Mouse (Mus musculus): Measurements from ENCODE around the gene Tmed9. TPM values are rescaled to one million over a fixed set of nuclear protein-coding genes. Genes with fewer than 3 reads are reported as not detected.
"Not testable (repeated sequence)": the region's sequence is repeated elsewhere in the genome, so short reads cannot be mapped to it uniquely, and the experiment has no call there.

Tmed9 gene
- total and polyA plus RNA-seq, 3 experiments = 64.5 to 95.7 (median 85.5) TPM

DNA sequence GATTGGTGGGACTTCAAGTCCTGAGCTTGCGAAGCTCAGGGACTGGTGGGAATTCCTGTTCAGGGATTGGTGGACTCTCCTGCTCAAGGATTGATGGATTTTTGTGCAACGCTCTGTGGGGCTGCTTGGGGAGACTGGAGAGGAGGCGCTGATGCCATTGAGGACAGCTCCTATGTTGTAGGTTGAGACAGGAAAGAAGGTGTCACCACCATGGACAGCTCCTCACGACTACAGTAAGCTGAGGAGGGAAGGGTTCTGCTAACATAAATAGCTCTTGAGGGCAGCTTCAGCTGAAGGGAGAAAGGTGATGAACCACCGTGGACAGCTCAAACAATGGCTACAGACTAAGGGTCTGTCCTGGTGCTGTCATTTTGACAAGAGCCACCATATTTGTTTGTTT lies 2.4 kb downstream of the Tmed9 start:
- Histone ChIP-seq H3K27ac (no peak overlapping the region), H3K36me3 (ENCODE audit: control insufficient read depth, insufficient read depth, low read length) (no peaks in the 10 kb centered on the region), H3K4me1 (ENCODE audit: control insufficient read depth, insufficient read depth, low read length) (no peaks in the 10 kb centered on the region), H3K4me3 (no peak overlapping the region), H3K9ac (ENCODE audit: low read depth, low read length) (no peak overlapping the region), H3K79me2 (replicated peaks; ENCODE audit: control insufficient read depth, insufficient read depth, low read length) (no peaks in the 10 kb centered on the region), H3K27me3 (ENCODE audit: control insufficient read depth, insufficient read depth, low read length) (no peaks in the 10 kb centered on the region)
- no peak for TF ChIP-seq POLR2A (IDR thresholded peaks at IDR 0.05; ENCODE audit: insufficient read depth, low read depth, low read length)
- TF ChIP-seq EP300 (IDR thresholded peaks at IDR 0.05; ENCODE audit: insufficient read depth, low read depth, low read length) = no peak
- TF ChIP-seq CTCF (IDR thresholded peaks at IDR 0.05) = no peak
- intact Hi-C loops (cut with DNase I) = no loop called here
- WGBS = 54% methylated on average over 5 of the region's 5 CpGs
- no peak for DNase-seq

DNA sequence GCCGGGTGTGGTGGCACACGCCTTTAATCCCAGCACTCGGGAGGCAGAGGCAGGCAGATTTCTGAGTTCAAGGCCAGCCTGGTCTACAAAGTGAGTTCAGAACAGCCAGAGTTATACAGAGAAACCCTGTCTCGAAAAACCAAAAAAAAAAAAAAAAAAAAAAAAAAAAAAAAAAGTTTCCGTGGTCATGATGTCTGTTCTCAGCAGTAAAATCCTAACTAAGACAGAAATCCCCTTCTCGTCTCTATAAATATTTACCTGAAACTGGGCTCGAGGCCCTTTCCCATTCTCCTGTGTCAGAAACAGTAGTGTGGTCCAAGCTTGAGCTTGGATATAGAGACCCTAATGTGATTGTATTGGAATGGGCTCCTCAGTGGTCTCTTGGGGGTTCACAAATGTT lies 3.3 kb downstream of the Tmed9 start:
- DNase-seq; H3K27ac ChIP-seq; H3K79me2 ChIP-seq (replicated peaks; ENCODE audit: control insufficient read depth, insufficient read depth, low read length); H3K36me3 ChIP-seq (ENCODE audit: control insufficient read depth, insufficient read depth, low read length); H3K4me1 ChIP-seq (ENCODE audit: control insufficient read depth, insufficient read depth, low read length); H3K4me3 ChIP-seq; intact Hi-C loops (cut with DNase I); H3K27me3 ChIP-seq (ENCODE audit: control insufficient read depth, insufficient read depth, low read length); H3K9ac ChIP-seq (ENCODE audit: low read depth, low read length): not testable (repeated sequence)
- WGBS = 83% methylated on average over 7 of the region's 7 CpGs

DNA sequence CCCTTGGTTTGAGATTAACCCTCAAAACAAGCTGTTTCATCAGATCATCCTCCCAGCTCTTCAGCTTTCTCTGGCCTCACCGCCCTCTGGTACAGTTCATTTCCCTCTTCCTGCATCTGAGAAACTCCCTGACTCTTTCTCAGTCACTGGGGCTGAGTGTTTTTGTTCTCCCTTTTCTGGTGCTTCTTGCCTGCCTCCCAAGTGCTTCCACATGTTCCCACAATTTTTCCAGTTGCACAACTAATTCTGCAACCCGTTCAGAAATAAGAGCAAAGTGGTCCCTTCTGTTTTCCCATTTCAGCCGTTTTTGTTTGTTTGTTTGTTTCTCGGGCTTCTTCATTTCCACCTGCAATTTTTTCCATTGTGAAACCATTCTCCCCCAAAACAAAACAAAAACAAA lies 4.6 kb downstream of the Tmed9 start:
- no peak for DNase-seq
- Histone ChIP-seq H3K4me3 (no peak overlapping the region), H3K36me3 (ENCODE audit: control insufficient read depth, insufficient read depth, low read length) (no peaks in the 10 kb centered on the region), H3K27ac (no peak overlapping the region), H3K27me3 (ENCODE audit: control insufficient read depth, insufficient read depth, low read length) (no peaks in the 10 kb centered on the region), H3K9ac (ENCODE audit: low read depth, low read length) (no peak overlapping the region), H3K79me2 (replicated peaks; ENCODE audit: control insufficient read depth, insufficient read depth, low read length) (no peaks in the 10 kb centered on the region), H3K4me1 (ENCODE audit: control insufficient read depth, insufficient read depth, low read length) (no peaks in the 10 kb centered on the region)
- intact Hi-C loops (cut with DNase I) = no loop called here
- TF ChIP-seq EP300 (IDR thresholded peaks at IDR 0.05; ENCODE audit: insufficient read depth, low read depth, low read length) (no peak), CTCF (IDR thresholded peaks at IDR 0.05) (no peak), POLR2A (IDR thresholded peaks at IDR 0.05; ENCODE audit: insufficient read depth, low read depth, low read length) (no peak)
- WGBS = 73% methylated on average over 4 of the region's 4 CpGs

DNA sequence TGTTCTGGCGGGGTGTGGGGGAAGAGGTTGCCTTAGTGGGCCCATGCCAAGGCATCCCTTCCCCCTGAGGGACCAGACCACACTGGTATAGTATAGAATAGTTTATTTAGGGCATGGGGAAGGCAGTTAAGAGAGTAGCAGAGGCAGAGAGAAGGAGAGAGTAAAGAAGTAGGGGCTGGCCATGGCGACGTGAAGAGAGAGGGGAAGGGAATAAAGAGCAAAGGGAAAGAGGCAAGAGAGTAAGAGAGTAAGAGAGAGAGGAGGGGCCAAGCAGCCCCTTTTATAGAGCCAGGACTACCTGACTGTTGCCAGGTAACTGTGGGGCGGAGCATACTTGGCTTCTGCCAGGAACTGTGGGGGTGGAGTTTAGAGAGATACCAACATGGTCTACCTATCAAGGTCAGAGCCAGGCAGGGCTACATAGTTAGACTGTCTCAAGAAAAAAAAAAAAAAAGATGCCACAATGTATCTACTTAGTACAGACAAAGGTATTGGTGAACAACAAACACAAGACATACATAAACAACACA lies 18.5 kb downstream of the Tmed9 start:
- intact Hi-C loops (cut with DNase I) = loop anchor here (1.0 to 2.0 kb wide), 2 partner anchors 21 to 229 kb away; partner anchors contain the start of genes Fam193b and Lman2
- no peak overlapping the region for H3K4me3 ChIP-seq

DNA sequence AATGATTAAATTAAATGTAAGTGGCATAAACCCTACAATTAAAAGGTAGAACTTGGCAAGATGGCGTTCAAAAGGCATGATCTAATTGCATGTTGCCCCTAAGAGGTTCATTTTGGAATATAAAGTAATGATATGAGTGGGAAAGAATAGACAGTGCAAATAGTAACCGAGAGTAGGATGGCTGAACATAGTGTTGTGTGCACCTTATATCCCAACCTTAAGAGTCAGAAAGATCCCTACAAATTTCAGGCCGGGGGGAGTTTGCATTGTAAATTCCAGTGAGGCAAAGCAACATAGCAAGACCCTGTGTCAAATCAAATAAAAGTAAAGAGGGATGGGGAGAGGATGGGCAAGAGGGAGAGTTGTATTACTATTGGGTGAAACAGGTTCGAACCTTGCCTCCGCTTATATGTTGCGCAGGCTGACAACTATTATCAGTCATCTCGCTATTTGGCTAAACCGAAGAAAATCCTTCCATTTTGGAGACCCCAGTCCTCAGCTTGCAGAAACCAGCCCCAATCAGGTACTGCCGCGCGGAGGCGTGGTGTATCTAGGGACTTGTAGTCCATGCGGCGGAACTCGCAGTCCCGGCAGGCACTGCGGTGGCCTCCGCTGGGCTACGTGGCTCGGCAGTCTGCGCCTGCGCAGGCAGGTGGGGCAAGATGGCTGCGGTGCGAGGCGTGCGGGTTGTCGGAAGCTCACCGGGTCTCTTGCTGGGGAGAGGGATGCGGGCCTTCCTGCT lies 19.2 kb downstream of the Tmed9 start:
- Histone ChIP-seq H3K36me3 (ENCODE audit: control insufficient read depth, insufficient read depth, low read length) (peaks cover 2% of the 10 kb centered on the region), H3K4me1 (ENCODE audit: control insufficient read depth, insufficient read depth, low read length) (peaks cover 2% of the 10 kb centered on the region; the same call in 1 of the 2 replicates), H3K9ac (ENCODE audit: low read depth, low read length) (peak overlapping the region; percentile 74), H3K27me3 (ENCODE audit: control insufficient read depth, insufficient read depth, low read length) (no peaks in the 10 kb centered on the region), H3K4me3 (peak overlapping the region; percentile 77), H3K79me2 (replicated peaks; ENCODE audit: control insufficient read depth, insufficient read depth, low read length) (no peaks in the 10 kb centered on the region), H3K27ac (peak overlapping the region; percentile 81)
- intact Hi-C loops (cut with DNase I) = loop anchor here (1.0 to 2.0 kb wide), 2 partner anchors 21 to 230 kb away; partner anchors contain the start of genes Fam193b and Lman2
- TF ChIP-seq POLR2A (IDR thresholded peaks at IDR 0.05; ENCODE audit: insufficient read depth, low read depth, low read length) (peak; percentile 96), CTCF (IDR thresholded peaks at IDR 0.05) (peak; percentile 29), EP300 (IDR thresholded peaks at IDR 0.05; ENCODE audit: insufficient read depth, low read depth, low read length) (peak; percentile 56; the same call in 1 of the 2 replicates)
- DNase-seq = peak; percentile 96 to 97
- WGBS = 4% methylated on average over 29 of the region's 29 CpGs

More for the DNA sequence above, 18.5 kb downstream of the Tmed9 start:
- DNase-seq = no peak
- peaks cover 2% of the 10 kb centered on the region; the same call in 1 of the 2 replicates for H3K4me1 ChIP-seq (ENCODE audit: control insufficient read depth, insufficient read depth, low read length)
- H3K36me3 ChIP-seq (ENCODE audit: control insufficient read depth, insufficient read depth, low read length) = peaks cover 2% of the 10 kb centered on the region
- H3K27ac ChIP-seq = no peak overlapping the region
- WGBS = 73% methylated on average over 4 of the region's 4 CpGs
- TF ChIP-seq POLR2A (IDR thresholded peaks at IDR 0.05; ENCODE audit: insufficient read depth, low read depth, low read length) (no peak), EP300 (IDR thresholded peaks at IDR 0.05; ENCODE audit: insufficient read depth, low read depth, low read length) (no peak), CTCF (IDR thresholded peaks at IDR 0.05) (no peak)
- no peaks in the 10 kb centered on the region for H3K27me3 ChIP-seq (ENCODE audit: control insufficient read depth, insufficient read depth, low read length)
- no peak overlapping the region for H3K9ac ChIP-seq (ENCODE audit: low read depth, low read length)
- H3K79me2 ChIP-seq (replicated peaks; ENCODE audit: control insufficient read depth, insufficient read depth, low read length) = no peaks in the 10 kb centered on the region

DNA sequence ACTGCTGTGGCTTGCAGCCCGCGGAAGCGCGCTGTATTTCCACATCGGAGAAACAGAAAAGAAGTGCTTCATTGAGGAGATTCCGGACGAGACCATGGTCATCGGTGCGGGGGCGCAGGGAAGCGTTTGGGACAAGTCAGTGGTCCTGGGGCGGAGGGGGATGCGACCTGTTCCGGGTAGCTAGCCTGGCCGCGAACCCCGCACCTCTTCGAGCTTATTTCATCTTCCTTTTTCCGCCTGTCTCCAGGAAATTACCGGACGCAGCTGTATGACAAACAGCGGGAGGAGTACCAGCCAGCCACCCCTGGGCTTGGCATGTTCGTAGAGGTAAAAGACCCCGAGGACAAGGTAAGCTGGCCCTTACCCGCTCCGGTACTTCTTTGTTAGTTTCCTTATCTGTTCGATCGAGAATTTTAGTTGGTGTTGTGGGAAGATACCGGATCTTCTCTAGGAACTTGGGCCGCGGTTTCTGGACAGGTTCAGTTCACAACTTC lies 19.8 kb downstream of the Tmed9 start:
- peaks cover 2% of the 10 kb centered on the region for H3K36me3 ChIP-seq (ENCODE audit: control insufficient read depth, insufficient read depth, low read length)
- peak overlapping the region; percentile 81 for H3K27ac ChIP-seq
- WGBS = under 1% methylated on average over 31 of the region's 31 CpGs
- H3K4me3 ChIP-seq = peak overlapping the region; percentile 77
- intact Hi-C loops (cut with DNase I) = loop anchor here (2.0 kb wide), 1 partner anchor 230 kb away; the partner anchor contains the start of gene Lman2
- DNase-seq = no peak
- H3K79me2 ChIP-seq (replicated peaks; ENCODE audit: control insufficient read depth, insufficient read depth, low read length) = no peaks in the 10 kb centered on the region
- peak overlapping the region; percentile 74 for H3K9ac ChIP-seq (ENCODE audit: low read depth, low read length)
- H3K27me3 ChIP-seq (ENCODE audit: control insufficient read depth, insufficient read depth, low read length) = no peaks in the 10 kb centered on the region
- peaks cover 2% of the 10 kb centered on the region; the same call in 1 of the 2 replicates for H3K4me1 ChIP-seq (ENCODE audit: control insufficient read depth, insufficient read depth, low read length)
- no peak for TF ChIP-seq POLR2A (IDR thresholded peaks at IDR 0.05; ENCODE audit: insufficient read depth, low read depth, low read length)
- TF ChIP-seq CTCF (IDR thresholded peaks at IDR 0.05) = no peak
- no peak for TF ChIP-seq EP300 (IDR thresholded peaks at IDR 0.05; ENCODE audit: insufficient read depth, low read depth, low read length)
